Mouse (Mus musculus): ENCODE measurements around the gene Rbm25. TPM values are rescaled to one million over a fixed set of nuclear protein-coding genes. Genes with fewer than 3 reads are reported as not detected.

The Rbm25 gene
- total and polyA plus RNA-seq, 2 experiments from 2014 or later: 65.1 to 230 TPM

- Histone ChIP-seq H3K27ac (no peak overlapping the region), H3K4me3 (ENCODE audit: low read length) (no peak overlapping the region), H3K36me3 (ENCODE audit: insufficient read depth, low read length) (peaks cover 35% of the 10 kb centered on the region), H3K9ac (replicated peaks; ENCODE audit: low read length) (no peak overlapping the region), H3K4me1 (ENCODE audit: insufficient read depth, low read length) (no peaks in the 10 kb centered on the region), H3K4me2 (ENCODE audit: low read depth, low read length) (no peak overlapping the region), H3K27me3 (ENCODE audit: insufficient read depth, low read length) (no peaks in the 10 kb centered on the region), H3K9me3 (ENCODE audit: low read length) (no peaks in the 10 kb centered on the region)
- DNase-seq (ENCODE audit: low spot score) (no peak), ATAC-seq (no peak)
- 95% methylated on average over 1 of the region's 1 CpGs for WGBS
- no peak for TF ChIP-seq CTCF (IDR thresholded peaks at IDR 0.05; ENCODE audit: low read depth)
These were observed 12.1 kb downstream of the Rbm25 start for GRCm38 (mm10) chr12:83643116-83643515.

GRCm38 (mm10) chr12:83650346-83650745 is 19.3 kb downstream of the Rbm25 start:
- Histone ChIP-seq H3K27me3 (ENCODE audit: insufficient read depth, low read length) (no peaks in the 10 kb centered on the region), H3K27ac (no peak overlapping the region), H3K9ac (replicated peaks; ENCODE audit: low read length) (no peak overlapping the region), H3K4me3 (ENCODE audit: low read length) (no peak overlapping the region), H3K4me1 (ENCODE audit: insufficient read depth, low read length) (no peaks in the 10 kb centered on the region), H3K9me3 (ENCODE audit: low read length) (no peaks in the 10 kb centered on the region), H3K36me3 (ENCODE audit: insufficient read depth, low read length) (peaks cover 30% of the 10 kb centered on the region), H3K4me2 (ENCODE audit: low read depth, low read length) (no peak overlapping the region)
- TF ChIP-seq CTCF (IDR thresholded peaks at IDR 0.05; ENCODE audit: low read depth): no peak
- no peak for ATAC-seq
- WGBS: 94% methylated on average over 3 of the region's 3 CpGs
- no peak for DNase-seq (ENCODE audit: low spot score)

- Histone ChIP-seq H3K27me3 (ENCODE audit: insufficient read depth, low read length) (no peaks in the 10 kb centered on the region), H3K9ac (replicated peaks; ENCODE audit: low read length) (no peak overlapping the region), H3K4me2 (ENCODE audit: low read depth, low read length) (no peak overlapping the region), H3K4me1 (ENCODE audit: insufficient read depth, low read length) (no peaks in the 10 kb centered on the region), H3K4me3 (ENCODE audit: low read length) (no peak overlapping the region), H3K27ac (no peak overlapping the region), H3K36me3 (ENCODE audit: insufficient read depth, low read length) (peaks cover 24% of the 10 kb centered on the region), H3K9me3 (ENCODE audit: low read length) (no peaks in the 10 kb centered on the region)
- no peak for DNase-seq (ENCODE audit: low spot score)
- TF ChIP-seq CTCF (IDR thresholded peaks at IDR 0.05; ENCODE audit: low read depth): no peak
- no peak for ATAC-seq
These were observed 20.4 kb downstream of the Rbm25 start for GRCm38 (mm10) chr12:83651414-83651813.

- Histone ChIP-seq H3K27ac (no peak overlapping the region), H3K36me3 (ENCODE audit: insufficient read depth, low read length) (peaks cover 9% of the 10 kb centered on the region), H3K4me3 (ENCODE audit: low read length) (no peak overlapping the region), H3K27me3 (ENCODE audit: insufficient read depth, low read length) (no peaks in the 10 kb centered on the region), H3K4me1 (ENCODE audit: insufficient read depth, low read length) (peaks cover 4% of the 10 kb centered on the region; the same call in 1 of the 2 replicates), H3K4me2 (ENCODE audit: low read depth, low read length) (no peak overlapping the region), H3K9me3 (ENCODE audit: low read length) (no peaks in the 10 kb centered on the region), H3K9ac (replicated peaks; ENCODE audit: low read length) (no peak overlapping the region)
- WGBS: 98% methylated on average over 1 of the region's 1 CpGs
- DNase-seq (ENCODE audit: low spot score) (no peak), ATAC-seq (no peak)
- no peak for TF ChIP-seq CTCF (IDR thresholded peaks at IDR 0.05; ENCODE audit: low read depth)
These were observed 54.4 kb downstream of the Rbm25 start for GRCm38 (mm10) chr12:83685466-83685865.

- peaks cover 7% of the 10 kb centered on the region for H3K36me3 ChIP-seq (ENCODE audit: insufficient read depth, low read length)
- 93% methylated on average over 9 of the region's 9 CpGs for WGBS
- H3K4me3 ChIP-seq (ENCODE audit: low read length): no peak overlapping the region
- no peak overlapping the region for H3K4me2 ChIP-seq (ENCODE audit: low read depth, low read length)
- no peak overlapping the region for H3K9ac ChIP-seq (replicated peaks; ENCODE audit: low read length)
- H3K27ac ChIP-seq: 0 out of 2 replicates have a peak overlapping the region, but pooled peaks have one; percentile 94
- peaks cover 4% of the 10 kb centered on the region; the same call in 1 of the 2 replicates for H3K4me1 ChIP-seq (ENCODE audit: insufficient read depth, low read length)
- DNase-seq (ENCODE audit: low spot score) (no peak), ATAC-seq (no peak)
- TF ChIP-seq CTCF (IDR thresholded peaks at IDR 0.05; ENCODE audit: low read depth): no peak
- no peaks in the 10 kb centered on the region for H3K9me3 ChIP-seq (ENCODE audit: low read length)
- H3K27me3 ChIP-seq (ENCODE audit: insufficient read depth, low read length): no peaks in the 10 kb centered on the region
These were observed 55.7 kb downstream of the Rbm25 start for GRCm38 (mm10) chr12:83686575-83687350.

GRCm38 (mm10) chr12:83687934-83688315 is 56.9 kb downstream of the Rbm25 start, which contains the start of gene Psen1:
Gene Psen1, plus strand, starts transcription at chr12:83688152.
- DNase-seq (ENCODE audit: low spot score) (peak; percentile 98), ATAC-seq (peak; percentile 100)
- Histone ChIP-seq H3K4me2 (ENCODE audit: low read depth, low read length) (peak within 1 kb of the TSS; percentile 89), H3K27me3 (ENCODE audit: insufficient read depth, low read length) (no peaks in the 10 kb centered on the region), H3K9me3 (ENCODE audit: low read length) (no peaks in the 10 kb centered on the region), H3K4me1 (ENCODE audit: insufficient read depth, low read length) (peaks cover 4% of the 10 kb centered on the region; the same call in 1 of the 2 replicates), H3K4me3 (ENCODE audit: low read length) (peak within 1 kb of the TSS; percentile 98), H3K36me3 (ENCODE audit: insufficient read depth, low read length) (no peaks in the 10 kb centered on the region), H3K27ac (peak within 1 kb of the TSS; percentile 94), H3K9ac (replicated peaks; ENCODE audit: low read length) (peak within 1 kb of the TSS; percentile 81)
- no peak for TF ChIP-seq CTCF (IDR thresholded peaks at IDR 0.05; ENCODE audit: low read depth)
- under 1% methylated on average over 38 of the region's 38 CpGs for WGBS
